Mouse (Mus musculus) neural tube, embryonic 13.5 days (tissue): Measurements from ENCODE around the gene Lztr1. TPM values are rescaled to one million over a fixed set of nuclear protein-coding genes. Genes with fewer than 3 reads are reported as not detected.
"Not testable (repeated sequence)": the region's sequence is repeated elsewhere in the genome, so short reads cannot be mapped to it uniquely, and the experiment has no call there.

Experiments
- ATAC-seq: fragments of 200-750 bp; cut with Nextera tagmentation; 2 replicates; pipeline ENCODE4 v1.8.0; 2017; ENCODE audit warnings: low read depth, mild to moderate bottlenecking, moderate TSS enrichment, moderate library complexity
- H3K27ac ChIP-seq: fragments of 300-500 bp; sonication (generic); replicated peaks from 2 replicates; pipeline ENCODE4 v1.5.1; 2015; ENCODE audit warnings: moderate library complexity, mild to moderate bottlenecking, inconsistent platforms
- H3K27me3 ChIP-seq: fragments of 300-500 bp; sonication (generic); 2 replicates; pipeline ENCODE4 v1.6.1; 2015; ENCODE audit warnings: mild to moderate bottlenecking, inconsistent platforms
- H3K36me3 ChIP-seq: fragments of 300-500 bp; sonication (generic); 2 replicates; pipeline ENCODE4 v1.6.1; 2015; ENCODE audit warnings: mild to moderate bottlenecking, inconsistent platforms
- H3K4me1 ChIP-seq: fragments of 300-500 bp; sonication (generic); replicated peaks from 2 replicates; pipeline ENCODE4 v1.6.1; 2015; ENCODE audit warnings: inconsistent platforms
- H3K4me2 ChIP-seq: fragments of 300-500 bp; sonication (generic); 2 replicates; pipeline ENCODE4 v1.6.1; 2015; ENCODE audit warnings: inconsistent platforms, mild to moderate bottlenecking, moderate library complexity
- H3K4me3 ChIP-seq: fragments of 300-500 bp; sonication (generic); 2 replicates; pipeline ENCODE4 v1.5.1; 2015; ENCODE audit warnings: mild to moderate bottlenecking, inconsistent platforms
- H3K9ac ChIP-seq: fragments of 300-500 bp; sonication (generic); 2 replicates; pipeline ENCODE4 v1.6.1; 2015; ENCODE audit warnings: moderate library complexity, mild to moderate bottlenecking, inconsistent platforms
- H3K9me3 ChIP-seq: fragments of 300-500 bp; sonication (generic); 2 replicates; pipeline ENCODE4 v1.6.1; 2016; ENCODE audit warnings: inconsistent platforms
- WGBS: fragments of 180-500 bp; shearing (Covaris S2); methylation state at CpG from one replicate; pipeline ENCODE4 v1.1.7; 2015; 5-methylcytosine and 5-hydroxymethylcytosine counted together
- polyA plus RNA-seq: library from polyadenylated mRNA; unstranded; fragments of >200 nt; fragmentation: Nextera tagmentation; extraction: Ambion mirVana; gene quantifications from 2 replicates; pipeline ENCODE4 v1.2.1, GENCODE M21; 2015

Gene Lztr1
- polyA plus RNA-seq, 1 experiment from 2014 or later: 108 TPM

DNA sequence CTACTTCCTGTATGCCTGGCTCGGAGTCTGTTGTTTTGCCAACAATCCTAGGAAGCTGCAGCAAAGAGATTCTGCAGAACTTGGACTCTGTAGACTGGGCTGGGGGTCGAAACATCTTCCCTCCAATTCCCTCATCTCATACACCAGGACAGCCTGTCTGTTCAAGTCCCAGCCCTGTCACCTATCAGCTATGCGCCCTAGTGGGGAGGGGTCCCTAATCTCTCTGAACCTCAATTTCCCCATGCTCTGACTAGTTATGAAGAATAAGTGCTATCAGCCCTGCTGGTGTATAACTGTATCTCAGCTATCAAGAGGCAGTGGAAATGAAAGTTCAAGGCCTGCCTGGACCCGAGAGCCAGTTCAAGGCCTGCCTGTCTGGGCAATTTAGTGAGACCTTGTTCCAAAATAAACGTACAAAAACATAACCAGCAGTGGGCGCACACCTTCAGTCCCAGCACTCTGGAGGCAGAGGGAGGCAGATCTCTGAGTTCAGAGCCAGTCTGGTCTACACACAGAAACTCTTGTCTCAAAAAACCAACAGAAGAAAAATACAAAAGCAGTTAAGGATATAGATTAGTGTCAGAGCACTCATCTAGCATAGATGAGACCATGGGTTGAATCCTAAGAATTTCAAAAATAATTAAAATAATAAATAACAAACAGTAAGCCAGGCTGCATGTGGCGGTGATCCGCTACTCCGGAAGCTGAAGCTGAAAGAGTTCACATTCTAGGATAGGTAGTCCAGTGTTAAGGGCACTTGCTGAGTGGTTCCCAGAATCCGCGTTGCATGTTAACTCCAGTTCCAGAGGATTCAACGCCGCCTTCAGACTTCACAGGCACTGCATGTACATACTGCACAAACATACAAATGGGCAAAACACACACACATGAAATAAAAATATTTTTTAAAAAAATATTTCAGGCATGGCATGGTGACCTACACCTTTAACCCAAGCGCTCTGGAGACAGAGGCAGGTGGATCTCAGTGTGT is 19.7 kb upstream of the Lztr1 start:
- ATAC-seq: peak; percentile 55; the same call in 1 of the 2 replicates
- Histone ChIP-seq H3K9me3 (no peaks in the 10 kb centered on the region), H3K4me2 (peak overlapping the region; percentile 85), H3K4me1 (peaks cover 19% of the 10 kb centered on the region), H3K4me3 (peak overlapping the region; percentile 44), H3K36me3 (peaks cover 40% of the 10 kb centered on the region), H3K27ac (no peak overlapping the region), H3K27me3 (peaks cover 40% of the 10 kb centered on the region), H3K9ac (peak overlapping the region; percentile 71; the same call in 1 of the 2 replicates)
- WGBS: 51% methylated on average over 14 of the region's 14 CpGs

DNA sequence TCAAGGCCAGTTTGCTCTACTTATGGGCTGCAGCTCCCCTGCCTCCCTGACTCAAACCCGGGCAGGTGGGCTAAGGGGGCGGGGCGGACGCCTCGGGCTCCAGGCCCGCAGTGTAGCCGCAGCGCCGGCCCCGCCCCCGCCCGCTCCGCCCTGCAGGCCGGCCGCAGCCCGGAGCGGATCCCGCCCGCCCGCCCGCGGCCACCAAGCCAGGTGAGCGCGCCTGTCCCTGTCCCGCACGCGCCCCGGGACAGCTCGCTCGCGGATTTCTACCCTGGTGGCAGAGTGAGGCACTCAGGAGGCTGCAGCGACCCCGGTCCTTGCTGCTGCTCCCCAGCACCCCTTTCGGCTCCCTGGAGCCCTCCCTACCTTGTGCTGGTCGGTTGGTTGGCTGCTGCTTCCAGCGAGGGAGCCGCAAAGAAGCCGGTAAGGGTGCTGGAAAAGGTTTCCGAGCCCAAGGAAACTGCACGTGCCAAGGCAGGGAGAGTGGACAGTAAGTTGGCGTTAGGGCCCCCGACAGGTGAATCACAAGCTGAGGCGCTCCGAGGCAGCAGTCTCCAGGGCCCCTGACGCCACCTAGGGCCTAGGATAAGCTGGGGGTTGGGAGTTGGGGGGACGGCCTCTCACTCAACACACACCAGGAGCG is 18.9 kb upstream of the Lztr1 start, which contains the start of gene Aifm3:
TSS of gene Aifm3 (plus strand) at position 143 of the 643 bp plus-strand sequence.
- Histone ChIP-seq H3K9me3 (no peaks in the 10 kb centered on the region), H3K36me3 (peaks cover 31% of the 10 kb centered on the region), H3K9ac (peak within 1 kb of the TSS; percentile 71), H3K4me2 (peak within 1 kb of the TSS; percentile 85), H3K27me3 (peaks cover 40% of the 10 kb centered on the region), H3K27ac (no peak within 1 kb of the TSS), H3K4me3 (peak within 1 kb of the TSS; percentile 44), H3K4me1 (peaks cover 19% of the 10 kb centered on the region)
- 1% methylated on average over 45 of the region's 47 CpGs for WGBS
- ATAC-seq: peak; percentile 75; the same call in 1 of the 2 replicates

DNA sequence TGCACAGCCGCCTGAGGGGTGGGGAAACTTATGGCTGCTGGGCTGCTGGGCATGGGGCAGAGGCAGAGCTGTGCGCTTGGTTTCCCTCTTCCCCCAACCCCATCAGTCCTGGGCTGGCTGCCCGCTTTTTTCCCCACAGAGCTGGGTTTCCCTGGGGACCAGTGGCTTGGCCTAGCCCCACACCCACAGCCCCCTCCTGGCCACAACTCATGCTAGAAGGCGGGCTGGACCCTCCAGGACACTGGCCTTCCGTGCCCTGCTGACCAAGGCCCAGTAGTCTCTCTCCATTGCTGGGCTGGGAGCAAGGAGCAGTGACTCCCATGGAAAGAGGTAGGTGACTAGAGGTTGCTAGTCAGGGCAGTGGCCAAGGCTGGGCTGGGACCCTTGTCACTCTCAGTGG is 17.3 kb upstream of the Lztr1 start:
- H3K27me3 ChIP-seq: peaks cover 40% of the 10 kb centered on the region
- no peak overlapping the region for H3K27ac ChIP-seq
- H3K9me3 ChIP-seq: no peaks in the 10 kb centered on the region
- H3K36me3 ChIP-seq: peaks cover 17% of the 10 kb centered on the region
- no peak overlapping the region for H3K4me3 ChIP-seq
- 89% methylated on average over 5 of the region's 5 CpGs for WGBS
- no peak overlapping the region for H3K9ac ChIP-seq
- H3K4me1 ChIP-seq: peaks cover 21% of the 10 kb centered on the region
- no peak overlapping the region for H3K4me2 ChIP-seq
- ATAC-seq: no peak

DNA sequence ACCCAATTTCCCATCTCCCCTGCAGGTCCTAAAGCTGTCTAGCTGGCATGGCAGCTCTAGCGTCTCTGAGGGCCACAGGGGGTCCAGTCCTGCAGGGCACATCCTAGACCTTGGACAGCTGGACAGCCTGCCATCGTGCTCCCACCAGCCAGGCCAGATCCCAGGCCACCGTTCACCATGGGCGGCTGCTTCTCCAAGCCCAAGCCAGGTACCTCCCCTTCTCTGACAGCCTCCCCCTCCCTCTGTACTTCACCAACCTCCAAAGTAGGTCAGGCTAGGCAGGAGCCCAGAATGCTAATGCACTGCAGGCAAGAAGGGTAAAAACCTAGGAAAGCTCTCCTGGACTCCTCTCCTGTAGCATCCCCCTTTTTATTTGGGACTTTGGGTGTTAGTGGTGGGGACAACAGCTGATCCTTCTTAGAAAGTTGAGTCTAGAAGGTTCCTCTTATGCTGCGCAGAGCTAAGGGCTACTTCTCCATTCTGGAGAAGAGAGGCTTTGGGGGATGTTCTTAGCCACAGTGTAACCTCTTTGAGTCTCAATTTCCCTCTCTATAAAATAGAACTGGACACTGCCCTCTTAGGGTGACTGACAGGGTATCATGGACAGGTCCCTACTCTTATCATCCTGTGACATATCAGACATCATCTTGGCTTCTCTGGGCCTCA is 16.5 kb upstream of the Lztr1 start:
- 64% methylated on average over 5 of the region's 5 CpGs for WGBS
- no peaks in the 10 kb centered on the region for H3K9me3 ChIP-seq
- H3K36me3 ChIP-seq: peaks cover 10% of the 10 kb centered on the region
- H3K27me3 ChIP-seq: peaks cover 40% of the 10 kb centered on the region
- H3K4me2 ChIP-seq: no peak overlapping the region
- no peak overlapping the region for H3K9ac ChIP-seq
- no peak for ATAC-seq
- H3K4me1 ChIP-seq: peaks cover 25% of the 10 kb centered on the region
- H3K4me3 ChIP-seq: no peak overlapping the region
- H3K27ac ChIP-seq: no peak overlapping the region

DNA sequence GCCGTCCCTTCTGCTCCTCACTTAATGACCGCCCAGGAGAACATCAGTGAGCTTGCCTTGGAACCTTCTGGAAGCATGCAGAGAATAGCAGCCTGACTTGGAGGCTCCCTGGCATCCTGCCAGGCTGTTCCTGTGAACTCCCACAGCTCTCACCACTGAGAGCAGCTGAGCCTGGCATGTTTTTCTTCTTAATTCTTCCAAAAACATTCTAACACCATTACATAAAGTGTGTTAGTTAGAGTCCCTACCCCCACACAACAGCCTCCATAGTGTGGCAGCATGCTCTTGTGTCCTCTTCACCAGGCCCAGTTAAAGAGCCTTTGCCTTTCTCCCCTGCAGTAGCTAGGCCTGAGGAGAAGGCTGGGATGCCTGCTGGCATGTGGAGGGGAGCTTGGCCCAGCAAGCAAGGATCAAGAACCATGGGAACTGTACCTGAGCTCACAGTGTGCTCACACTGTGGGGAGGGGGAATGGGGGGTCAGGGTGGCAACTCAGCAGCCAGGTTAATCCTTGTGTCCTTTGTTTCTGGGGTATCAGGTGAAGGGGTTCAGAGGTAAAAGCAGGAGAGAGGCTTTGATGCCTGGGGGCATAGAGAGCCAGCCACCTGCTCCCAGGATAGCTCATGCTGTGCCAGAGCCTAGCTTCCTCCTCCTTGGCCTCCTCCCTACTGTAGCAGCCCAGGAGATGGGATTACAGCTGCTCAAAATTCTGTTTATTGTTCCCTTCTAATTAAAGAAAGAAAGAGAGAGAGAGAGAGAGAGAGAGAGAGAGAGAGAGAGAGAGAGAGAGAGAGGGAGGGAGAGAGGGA is 11.8 kb upstream of the Lztr1 start:
- Histone ChIP-seq H3K4me3 (no peak overlapping the region), H3K9ac (no peak overlapping the region), H3K27ac (peak overlapping the region; percentile 49), H3K27me3 (peaks cover 5% of the 10 kb centered on the region; the same call in 1 of the 2 replicates), H3K9me3 (no peaks in the 10 kb centered on the region), H3K36me3 (no peaks in the 10 kb centered on the region), H3K4me1 (peaks cover 25% of the 10 kb centered on the region), H3K4me2 (no peak overlapping the region)
- no peak for ATAC-seq
- 49% methylated on average over 2 of the region's 2 CpGs for WGBS

DNA sequence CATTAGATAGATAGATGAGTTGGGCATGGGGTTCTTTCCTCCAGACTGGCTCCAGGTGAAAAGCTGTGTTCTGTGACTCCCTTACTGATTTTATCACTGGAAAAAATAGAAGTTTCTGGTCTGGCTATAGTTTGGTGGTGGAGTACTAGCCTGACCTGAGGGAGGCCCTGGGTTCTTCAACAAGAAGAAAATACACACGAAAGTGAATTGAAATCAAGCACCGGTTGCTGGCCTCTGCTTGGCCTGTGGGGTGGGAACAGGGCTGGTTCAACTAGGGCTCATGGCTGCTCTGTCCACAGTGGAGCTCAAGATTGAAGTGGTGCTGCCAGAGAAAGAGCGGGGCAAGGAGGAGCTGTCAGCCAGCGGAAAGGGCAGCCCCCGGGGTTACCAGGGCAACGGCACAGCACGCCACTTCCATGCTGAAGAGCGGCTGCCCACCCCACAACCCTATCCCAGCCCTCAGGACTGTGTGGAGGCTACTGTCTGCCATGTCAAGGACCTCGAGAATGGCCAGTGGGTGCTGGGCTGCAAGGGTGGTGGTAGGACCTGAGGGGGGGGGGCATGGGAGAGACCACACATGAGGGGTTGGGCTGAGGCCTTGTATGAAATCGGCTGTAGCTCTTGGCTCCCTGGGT is 9.1 kb upstream of the Lztr1 start:
- 22% methylated on average over 10 of the region's 10 CpGs for WGBS
- Histone ChIP-seq H3K4me2 (no peak overlapping the region), H3K4me1 (peaks cover 25% of the 10 kb centered on the region), H3K27me3 (no peaks in the 10 kb centered on the region), H3K36me3 (no peaks in the 10 kb centered on the region), H3K9ac (no peak overlapping the region), H3K27ac (no peak overlapping the region), H3K4me3 (no peak overlapping the region), H3K9me3 (no peaks in the 10 kb centered on the region)
- ATAC-seq: peak; percentile 69

DNA sequence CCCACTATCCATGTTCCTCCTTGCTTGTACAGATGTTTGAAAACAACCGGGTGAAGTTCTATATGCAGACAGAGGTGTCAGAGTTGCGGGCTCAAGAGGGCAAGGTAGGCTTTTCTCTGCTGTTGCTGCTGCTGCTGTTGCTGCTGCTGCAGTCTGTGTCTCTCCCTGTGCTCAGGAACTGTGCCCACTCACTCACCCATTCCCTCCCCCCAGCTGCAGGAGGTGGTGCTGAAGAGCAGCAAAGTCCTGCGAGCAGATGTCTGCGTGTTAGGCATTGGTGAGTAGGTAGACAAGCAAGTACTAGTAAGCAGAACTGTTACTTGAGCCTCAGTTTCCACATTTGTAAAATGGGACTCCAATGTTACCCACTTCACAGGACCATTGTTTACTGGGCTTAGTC is 5.8 kb upstream of the Lztr1 start:
- peaks cover 10% of the 10 kb centered on the region for H3K4me1 ChIP-seq
- no peak for ATAC-seq
- H3K4me3 ChIP-seq: no peak overlapping the region
- no peaks in the 10 kb centered on the region for H3K36me3 ChIP-seq
- H3K27me3 ChIP-seq: no peaks in the 10 kb centered on the region
- no peak overlapping the region for H3K4me2 ChIP-seq
- H3K9me3 ChIP-seq: no peaks in the 10 kb centered on the region
- no peak overlapping the region for H3K9ac ChIP-seq
- no peak overlapping the region for H3K27ac ChIP-seq
- WGBS: 79% methylated on average over 4 of the region's 4 CpGs

DNA sequence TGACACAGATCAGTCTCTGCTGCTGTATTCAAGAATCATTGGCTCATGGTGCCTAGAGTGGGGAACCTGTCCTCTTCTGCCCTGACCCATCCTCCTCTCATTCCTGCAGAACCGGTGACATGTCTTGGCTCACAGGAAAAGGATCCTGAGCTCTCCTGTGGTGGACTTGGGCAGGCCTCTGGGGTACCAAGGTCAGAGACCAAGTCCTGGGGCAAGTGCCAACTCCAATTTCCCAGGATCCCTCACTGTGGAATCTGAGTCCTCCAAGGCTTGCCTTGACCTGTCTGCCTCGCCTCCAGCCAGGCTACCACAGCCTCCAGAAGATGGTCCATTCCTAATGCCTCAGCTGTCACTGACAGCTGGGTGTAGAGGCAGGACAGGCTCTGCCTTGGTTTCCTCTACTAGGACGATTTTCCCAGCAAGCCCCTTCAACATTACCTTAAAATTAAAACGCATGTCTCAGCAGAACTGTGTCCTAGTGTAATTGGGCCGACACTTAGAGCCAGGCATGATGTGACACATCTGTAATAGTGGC is 1.4 kb upstream of the Lztr1 start:
- H3K9me3 ChIP-seq: no peaks in the 10 kb centered on the region

DNA sequence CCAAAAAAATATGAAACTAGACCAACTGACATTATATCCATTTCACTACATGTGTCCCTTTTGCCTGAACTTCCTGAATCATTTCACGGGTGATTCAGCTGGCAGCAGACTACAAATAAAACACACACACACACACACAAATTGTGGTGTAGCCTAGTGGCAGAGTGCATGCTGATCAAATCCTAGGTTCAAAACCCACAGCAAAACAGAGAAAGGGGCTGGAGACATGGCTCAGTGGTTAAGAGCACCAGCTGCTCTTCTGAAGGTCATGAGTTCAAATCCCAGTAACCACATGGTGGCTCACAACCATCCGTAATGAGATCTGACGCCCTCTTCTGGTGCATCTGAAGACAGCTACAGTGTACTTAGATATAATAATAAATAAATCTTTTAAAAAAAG is 457 bp upstream of the Lztr1 start:
- Histone ChIP-seq H3K36me3 (peaks cover 18% of the 10 kb centered on the region), H3K4me2 (peak overlapping the region; percentile 86), H3K9ac (peak overlapping the region; percentile 88), H3K4me3 (peak overlapping the region; percentile 87), H3K27ac (peak overlapping the region; percentile 90), H3K4me1 (peaks cover 19% of the 10 kb centered on the region)
- 30% methylated on average over 3 of the region's 3 CpGs for WGBS
- ATAC-seq: peak; percentile 4; the same call in 1 of the 2 replicates
- not testable (repeated sequence) for H3K27me3 ChIP-seq, H3K9me3 ChIP-seq

More for the DNA sequence above, 1.4 kb upstream of the Lztr1 start:
- H3K27ac ChIP-seq: no peak overlapping the region
- H3K4me3 ChIP-seq: no peak overlapping the region
- H3K4me1 ChIP-seq: peaks cover 19% of the 10 kb centered on the region
- no peak overlapping the region for H3K4me2 ChIP-seq
- H3K9ac ChIP-seq: 0 out of 2 replicates have a peak overlapping the region, but pooled peaks have one; percentile 17
- WGBS: 84% methylated on average over 5 of the region's 5 CpGs
- no peak for ATAC-seq
- H3K27me3 ChIP-seq: no peaks in the 10 kb centered on the region
- peaks cover 9% of the 10 kb centered on the region for H3K36me3 ChIP-seq

DNA sequence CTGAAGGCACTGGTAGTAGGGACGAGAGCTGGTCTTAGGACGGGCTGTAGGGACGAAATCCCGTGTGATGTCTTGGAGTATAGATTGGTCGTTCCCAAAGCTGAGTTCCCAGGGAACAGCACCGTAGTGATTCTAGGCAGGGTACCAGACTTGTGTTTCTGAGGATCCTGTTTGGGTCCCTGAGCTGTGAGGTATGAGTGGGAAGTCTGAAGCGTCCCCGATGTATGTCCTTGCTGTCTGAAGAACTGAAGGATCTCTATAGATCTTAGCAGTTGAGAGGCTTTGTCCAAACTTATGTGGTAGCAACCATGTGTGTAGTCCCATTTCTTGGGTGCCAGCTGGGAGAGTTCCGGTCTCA is 731 bp downstream of the Lztr1 start:
- 11% methylated on average over 9 of the region's 9 CpGs for WGBS
- ATAC-seq: no peak; the same call in none of the 2 replicates
- peaks cover 19% of the 10 kb centered on the region for H3K4me1 ChIP-seq
- H3K4me2 ChIP-seq: peak overlapping the region; percentile 86
- no peaks in the 10 kb centered on the region for H3K9me3 ChIP-seq
- no peaks in the 10 kb centered on the region for H3K27me3 ChIP-seq
- peak overlapping the region; percentile 90 for H3K27ac ChIP-seq
- peak overlapping the region; percentile 88 for H3K9ac ChIP-seq
- peak overlapping the region; percentile 87 for H3K4me3 ChIP-seq
- H3K36me3 ChIP-seq: peaks cover 30% of the 10 kb centered on the region

DNA sequence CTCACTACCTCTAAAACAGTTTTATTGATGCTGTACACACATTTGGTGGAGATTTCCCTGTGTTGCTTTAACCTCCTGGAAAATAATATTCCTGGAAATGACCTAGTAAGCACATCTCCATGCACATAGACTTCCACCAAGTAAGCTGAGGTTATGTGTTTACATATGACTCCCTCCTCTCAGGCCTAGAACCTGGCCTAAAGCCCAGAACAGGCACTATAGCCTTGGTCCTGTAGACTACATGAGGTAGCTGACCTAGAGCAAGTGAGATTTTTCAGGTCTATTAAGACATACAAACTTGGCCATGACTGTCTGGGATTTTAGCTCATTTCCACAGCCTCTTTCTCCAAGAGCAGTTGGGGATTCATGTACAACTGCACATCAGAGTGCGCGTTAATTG is 1.7 kb downstream of the Lztr1 start:
- Histone ChIP-seq H3K4me1 (peaks cover 19% of the 10 kb centered on the region), H3K9ac (peak overlapping the region; percentile 88), H3K4me3 (peak overlapping the region; percentile 87), H3K4me2 (peak overlapping the region; percentile 86), H3K27me3 (no peaks in the 10 kb centered on the region), H3K27ac (no peak overlapping the region), H3K9me3 (no peaks in the 10 kb centered on the region), H3K36me3 (peaks cover 39% of the 10 kb centered on the region)
- 97% methylated on average over 2 of the region's 2 CpGs for WGBS
- ATAC-seq: no peak
